Mouse (Mus musculus): Measurements from ENCODE around the gene Htt. TPM values are rescaled to one million over a fixed set of nuclear protein-coding genes. Genes with fewer than 3 reads are reported as not detected.

Htt gene
- total and polyA plus RNA-seq, 2 experiments = 5.2 to 10.2 TPM

DNA sequence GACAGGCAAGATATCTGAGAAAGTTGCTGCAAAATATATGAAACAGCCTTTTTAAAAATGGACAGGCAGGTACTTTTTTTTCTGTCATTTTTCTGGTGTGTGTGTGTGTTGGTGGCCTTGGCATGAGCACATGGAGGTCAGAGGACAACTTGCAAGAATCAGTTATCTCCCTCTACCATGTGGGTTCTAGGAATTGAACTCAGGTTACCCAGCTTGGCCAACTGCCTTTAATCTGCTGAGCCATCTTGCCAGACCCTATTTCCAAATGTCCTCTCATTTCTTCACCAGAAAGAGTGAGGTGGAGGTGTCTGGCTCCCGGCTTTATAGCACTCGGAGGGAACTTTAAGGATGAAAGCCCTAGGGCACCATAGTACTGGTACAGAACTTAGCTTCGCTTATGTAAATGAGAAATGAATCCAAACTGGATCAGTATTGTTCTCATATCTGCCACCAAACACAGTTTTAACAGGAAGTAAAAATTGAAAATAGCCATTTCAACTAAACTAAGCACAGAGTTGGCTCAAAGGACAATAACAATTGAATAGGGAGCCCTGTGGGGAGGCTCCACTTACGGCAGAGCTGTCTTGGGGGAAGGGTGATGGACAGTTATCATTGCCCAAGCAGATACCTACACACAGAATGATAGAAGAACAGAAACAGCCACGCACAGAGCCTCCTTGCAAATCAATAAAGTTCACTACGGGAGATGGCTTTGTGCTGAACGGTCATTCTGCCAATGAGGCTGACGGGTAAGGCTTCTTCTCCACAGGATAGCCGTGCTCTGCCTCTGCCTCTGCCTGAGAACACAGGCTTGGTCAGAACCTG is 168.8 kb downstream of the Htt start:
- H3K4me3 ChIP-seq (ENCODE audit: insufficient read depth, low read depth, low read length) = no peak overlapping the region
- H3K4me1 ChIP-seq (ENCODE audit: control insufficient read depth, insufficient read depth, low read length) = no peaks in the 10 kb centered on the region
- TF ChIP-seq POLR2A (IDR thresholded peaks at IDR 0.05; ENCODE audit: extremely low read depth, insufficient read depth, low read length) (no peak), CTCF (IDR thresholded peaks at IDR 0.05; ENCODE audit: low read depth, low read length) (no peak)
- no peak overlapping the region for H3K27ac ChIP-seq (replicated peaks; ENCODE audit: insufficient read depth, low read depth, low read length)
- H3K9ac ChIP-seq (ENCODE audit: low read depth, low read length) = no peak overlapping the region
- no peaks in the 10 kb centered on the region for H3K27me3 ChIP-seq (ENCODE audit: control insufficient read depth, insufficient read depth, low read length)
- H3K36me3 ChIP-seq (ENCODE audit: control insufficient read depth, insufficient read depth, low read length) = no peaks in the 10 kb centered on the region
- DNase-seq (ENCODE audit: extremely low read depth, low read depth, low spot score) = peak; percentile 68
- H3K79me2 ChIP-seq (ENCODE audit: control insufficient read depth, insufficient read depth, low read length) = no peaks in the 10 kb centered on the region
- 77% methylated on average over 9 of the region's 9 CpGs for WGBS

DNA sequence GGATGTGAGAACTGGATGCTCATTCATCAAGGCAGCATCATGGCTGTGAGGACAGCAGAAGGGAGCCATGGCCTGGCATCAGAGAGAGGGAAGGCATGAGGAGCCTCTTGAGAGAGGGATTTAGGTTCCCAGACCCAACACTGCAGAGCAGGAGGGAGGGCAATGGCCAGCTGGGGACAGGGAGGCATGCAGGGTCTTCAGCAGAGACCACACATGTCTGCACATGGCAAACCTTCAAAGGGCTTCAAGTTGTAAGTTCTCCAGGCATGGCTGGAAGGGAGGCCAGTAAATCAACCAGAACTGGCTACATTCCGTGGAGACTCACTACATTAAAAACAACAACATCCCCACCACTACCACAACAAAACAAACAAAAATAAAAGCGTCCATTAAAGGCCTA is 169.6 kb downstream of the Htt start:
- H3K4me3 ChIP-seq (ENCODE audit: insufficient read depth, low read depth, low read length) = no peak overlapping the region
- no peaks in the 10 kb centered on the region for H3K4me1 ChIP-seq (ENCODE audit: control insufficient read depth, insufficient read depth, low read length)
- WGBS = 88% methylated on average over 2 of the region's 2 CpGs
- no peaks in the 10 kb centered on the region for H3K79me2 ChIP-seq (ENCODE audit: control insufficient read depth, insufficient read depth, low read length)
- H3K27me3 ChIP-seq (ENCODE audit: control insufficient read depth, insufficient read depth, low read length) = no peaks in the 10 kb centered on the region
- DNase-seq (ENCODE audit: extremely low read depth, low read depth, low spot score) = no peak
- no peak overlapping the region for H3K27ac ChIP-seq (replicated peaks; ENCODE audit: insufficient read depth, low read depth, low read length)
- TF ChIP-seq CTCF (IDR thresholded peaks at IDR 0.05; ENCODE audit: low read depth, low read length) (no peak), POLR2A (IDR thresholded peaks at IDR 0.05; ENCODE audit: extremely low read depth, insufficient read depth, low read length) (no peak)
- H3K9ac ChIP-seq (ENCODE audit: low read depth, low read length) = no peak overlapping the region
- H3K36me3 ChIP-seq (ENCODE audit: control insufficient read depth, insufficient read depth, low read length) = no peaks in the 10 kb centered on the region

DNA sequence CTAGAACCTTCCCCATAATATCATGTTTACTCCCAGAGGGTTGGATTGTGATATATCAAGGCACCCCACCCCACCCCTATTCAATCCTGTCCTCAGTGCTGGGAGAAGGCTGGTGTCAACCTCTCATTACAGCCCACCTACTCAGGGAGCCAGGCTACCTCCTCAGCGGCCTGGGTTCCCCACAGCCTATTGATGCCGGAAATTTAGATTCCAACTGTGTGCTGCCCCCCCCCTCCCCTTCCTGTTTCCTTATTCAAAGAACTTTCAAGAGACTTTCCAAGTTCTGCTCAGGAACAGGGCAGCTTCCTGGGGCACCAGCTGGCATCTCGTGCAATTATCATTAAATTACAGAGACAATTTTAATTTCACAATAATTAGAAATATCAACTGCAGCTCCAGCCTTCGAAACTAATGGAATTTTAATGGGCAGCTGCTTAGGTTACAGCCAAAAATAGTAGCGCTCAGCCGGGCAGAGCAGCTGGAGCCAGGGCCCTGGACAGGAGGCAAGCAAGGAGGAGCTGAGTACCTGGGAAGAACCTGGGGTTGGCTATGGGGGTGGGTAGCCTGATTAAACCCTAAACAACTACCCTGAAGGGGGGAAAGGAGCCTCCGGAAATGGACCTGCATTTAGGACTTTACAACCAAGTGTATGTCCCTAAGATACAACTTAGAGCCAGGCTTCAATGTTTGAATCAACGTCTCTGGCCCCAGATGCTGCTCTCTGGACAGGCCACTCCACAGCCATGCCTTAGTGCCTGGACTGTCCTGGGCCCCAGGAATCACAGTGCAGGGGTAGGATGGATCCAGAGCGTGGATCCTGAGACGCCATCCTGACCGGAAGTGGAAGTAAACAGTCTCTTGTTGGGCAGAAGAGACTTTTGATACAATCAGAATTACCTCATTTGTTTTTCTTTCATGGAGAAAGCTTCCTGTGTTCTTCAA is 170.2 kb downstream of the Htt start:
- H3K27ac ChIP-seq (replicated peaks; ENCODE audit: insufficient read depth, low read depth, low read length) = peak overlapping the region; percentile 19; the same call in 1 of the 2 replicates
- H3K79me2 ChIP-seq (ENCODE audit: control insufficient read depth, insufficient read depth, low read length) = no peaks in the 10 kb centered on the region
- DNase-seq (ENCODE audit: extremely low read depth, low read depth, low spot score) = no peak
- H3K27me3 ChIP-seq (ENCODE audit: control insufficient read depth, insufficient read depth, low read length) = no peaks in the 10 kb centered on the region
- 68% methylated on average over 11 of the region's 11 CpGs for WGBS
- H3K4me1 ChIP-seq (ENCODE audit: control insufficient read depth, insufficient read depth, low read length) = no peaks in the 10 kb centered on the region
- H3K4me3 ChIP-seq (ENCODE audit: insufficient read depth, low read depth, low read length) = no peak overlapping the region
- H3K36me3 ChIP-seq (ENCODE audit: control insufficient read depth, insufficient read depth, low read length) = no peaks in the 10 kb centered on the region
- H3K9ac ChIP-seq (ENCODE audit: low read depth, low read length) = no peak overlapping the region
- TF ChIP-seq CTCF (IDR thresholded peaks at IDR 0.05; ENCODE audit: low read depth, low read length) = no peak
- no peak for TF ChIP-seq POLR2A (IDR thresholded peaks at IDR 0.05; ENCODE audit: extremely low read depth, insufficient read depth, low read length)

DNA sequence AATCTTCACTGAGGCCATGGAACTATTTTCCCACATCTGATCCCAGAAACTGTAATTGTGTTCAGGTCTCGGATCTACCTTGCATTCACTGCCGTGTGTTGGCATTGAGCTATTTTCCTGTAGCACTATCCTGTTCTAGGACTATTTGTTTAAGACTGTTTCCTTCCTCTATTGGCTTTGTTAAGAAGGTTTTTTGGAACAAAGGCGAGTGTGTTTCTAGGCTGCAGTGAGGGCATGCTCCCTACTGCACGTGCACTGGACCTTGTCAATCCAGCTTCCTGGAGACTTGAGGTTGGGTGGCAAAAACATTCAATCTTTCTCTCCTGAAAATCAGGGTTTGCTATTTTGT is 170.9 kb downstream of the Htt start:
- WGBS = 49% methylated on average over 4 of the region's 4 CpGs
- no peak overlapping the region for H3K27ac ChIP-seq (replicated peaks; ENCODE audit: insufficient read depth, low read depth, low read length)
- no peak overlapping the region for H3K4me3 ChIP-seq (ENCODE audit: insufficient read depth, low read depth, low read length)

DNA sequence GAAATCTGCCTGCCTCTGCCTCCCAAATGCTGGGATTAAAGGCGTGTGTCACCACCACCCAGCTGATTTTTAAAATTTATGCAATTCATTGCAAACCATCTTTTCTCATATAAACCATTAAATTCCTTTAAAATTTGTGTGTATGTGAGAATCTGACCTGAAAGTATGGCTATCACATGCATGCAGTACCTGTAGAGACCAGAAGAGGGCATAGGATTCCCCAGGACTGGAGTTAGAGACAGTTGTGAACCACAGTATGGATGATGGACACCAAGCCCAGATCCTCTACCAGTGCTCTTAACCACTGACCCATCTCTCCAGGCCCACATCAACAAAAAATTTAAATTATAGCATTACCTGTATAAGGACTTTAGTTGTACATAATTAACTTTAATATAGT is 171.9 kb downstream of the Htt start:
- H3K4me1 ChIP-seq (ENCODE audit: control insufficient read depth, insufficient read depth, low read length) = no peaks in the 10 kb centered on the region
- DNase-seq (ENCODE audit: extremely low read depth, low read depth, low spot score) = no peak
- 94% methylated on average over 1 of the region's 1 CpGs for WGBS
- TF ChIP-seq POLR2A (IDR thresholded peaks at IDR 0.05; ENCODE audit: extremely low read depth, insufficient read depth, low read length) (no peak), CTCF (IDR thresholded peaks at IDR 0.05; ENCODE audit: low read depth, low read length) (no peak)
- no peaks in the 10 kb centered on the region for H3K79me2 ChIP-seq (ENCODE audit: control insufficient read depth, insufficient read depth, low read length)
- H3K4me3 ChIP-seq (ENCODE audit: insufficient read depth, low read depth, low read length) = no peak overlapping the region
- H3K36me3 ChIP-seq (ENCODE audit: control insufficient read depth, insufficient read depth, low read length) = no peaks in the 10 kb centered on the region
- no peak overlapping the region for H3K27ac ChIP-seq (replicated peaks; ENCODE audit: insufficient read depth, low read depth, low read length)
- H3K9ac ChIP-seq (ENCODE audit: low read depth, low read length) = no peak overlapping the region
- no peaks in the 10 kb centered on the region for H3K27me3 ChIP-seq (ENCODE audit: control insufficient read depth, insufficient read depth, low read length)

More for the DNA sequence above, 170.9 kb downstream of the Htt start:
- no peak for TF ChIP-seq POLR2A (IDR thresholded peaks at IDR 0.05; ENCODE audit: extremely low read depth, insufficient read depth, low read length)
- no peak for TF ChIP-seq CTCF (IDR thresholded peaks at IDR 0.05; ENCODE audit: low read depth, low read length)
- H3K9ac ChIP-seq (ENCODE audit: low read depth, low read length) = no peak overlapping the region
- no peaks in the 10 kb centered on the region for H3K79me2 ChIP-seq (ENCODE audit: control insufficient read depth, insufficient read depth, low read length)
- no peaks in the 10 kb centered on the region for H3K36me3 ChIP-seq (ENCODE audit: control insufficient read depth, insufficient read depth, low read length)
- H3K27me3 ChIP-seq (ENCODE audit: control insufficient read depth, insufficient read depth, low read length) = no peaks in the 10 kb centered on the region
- H3K4me1 ChIP-seq (ENCODE audit: control insufficient read depth, insufficient read depth, low read length) = no peaks in the 10 kb centered on the region
- no peak for DNase-seq (ENCODE audit: extremely low read depth, low read depth, low spot score)

Data from liver, adult 2 months (tissue).